Mouse (Mus musculus): Measurements from ENCODE around the gene Gm5431.
"Not testable (repeated sequence)": the region's sequence is repeated elsewhere in the genome, so short reads cannot be mapped to it uniquely, and the experiment has no call there.

Gene Gm5431

GRCm38 (mm10) chr11:48902021-48902420 lies at the start of gene Gm5431:
Gm5431 (minus strand) TSS chr11:48902214.
- in situ Hi-C loops (cut with MboI; ENCODE audit: unreplicated experiment in 2 of 2): no loop called here

GRCm38 (mm10) chr11:48946090-48946489 lies 44.1 kb upstream of the Gm5431 start, which contains the start of gene Psme2b:
Psme2b (minus strand) TSS chr11:48946190.
- in situ Hi-C loops (cut with MboI; ENCODE audit: unreplicated experiment in 2 of 2): not testable (repeated sequence)

- in situ Hi-C loops (cut with MboI; ENCODE audit: unreplicated experiment in 2 of 2): not testable (repeated sequence)
Observed at GRCm38 (mm10) chr11:48939286-48939685, 37.3 kb upstream of the Gm5431 start.

- in situ Hi-C loops (cut with MboI; ENCODE audit: unreplicated experiment in 2 of 2): not testable (repeated sequence)
Observed at GRCm38 (mm10) chr11:48935291-48935690, 33.3 kb upstream of the Gm5431 start.

GRCm38 (mm10) chr11:48933923-48934322 lies 31.9 kb upstream of the Gm5431 start:
- in situ Hi-C loops (cut with MboI; ENCODE audit: unreplicated experiment in 2 of 2): not testable (repeated sequence)

- in situ Hi-C loops (cut with MboI; ENCODE audit: unreplicated experiment in 2 of 2): not testable (repeated sequence)
Observed at GRCm38 (mm10) chr11:48933422-48933821, 31.4 kb upstream of the Gm5431 start.

- in situ Hi-C loops (cut with MboI; ENCODE audit: unreplicated experiment in 2 of 2): not testable (repeated sequence)
Observed at GRCm38 (mm10) chr11:48928068-48928467, 26.1 kb upstream of the Gm5431 start.

- in situ Hi-C loops (cut with MboI; ENCODE audit: unreplicated experiment in 2 of 2): not testable (repeated sequence)
Observed at GRCm38 (mm10) chr11:48926437-48926836, 24.4 kb upstream of the Gm5431 start.

- in situ Hi-C loops (cut with MboI; ENCODE audit: unreplicated experiment in 2 of 2): not testable (repeated sequence)
Observed at GRCm38 (mm10) chr11:48923818-48924217, 21.8 kb upstream of the Gm5431 start.

GRCm38 (mm10) chr11:48918380-48918779 lies 16.4 kb upstream of the Gm5431 start:
- in situ Hi-C loops (cut with MboI; ENCODE audit: unreplicated experiment in 2 of 2): no loop called here

- in situ Hi-C loops (cut with MboI; ENCODE audit: unreplicated experiment in 2 of 2): no loop called here
Observed at GRCm38 (mm10) chr11:48913611-48914010, 11.6 kb upstream of the Gm5431 start.

GRCm38 (mm10) chr11:48908459-48908858 lies 6.4 kb upstream of the Gm5431 start:
- in situ Hi-C loops (cut with MboI; ENCODE audit: unreplicated experiment in 2 of 2): no loop called here

- in situ Hi-C loops (cut with MboI; ENCODE audit: unreplicated experiment in 2 of 2): not testable (repeated sequence)
Observed at GRCm38 (mm10) chr11:48901567-48901930, 465 bp downstream of the Gm5431 start.

GRCm38 (mm10) chr11:48900654-48901566 lies 1.1 kb downstream of the Gm5431 start:
- in situ Hi-C loops (cut with MboI; ENCODE audit: unreplicated experiment in 2 of 2): not testable (repeated sequence)

- in situ Hi-C loops (cut with MboI; ENCODE audit: unreplicated experiment in 2 of 2): no loop called here
Observed at GRCm38 (mm10) chr11:48898812-48899431, 3.1 kb downstream of the Gm5431 start.

- in situ Hi-C loops (cut with MboI; ENCODE audit: unreplicated experiment in 2 of 2): no loop called here
Observed at GRCm38 (mm10) chr11:48876680-48877079, 25.3 kb downstream of the Gm5431 start.

GRCm38 (mm10) chr11:48875343-48875837 lies 26.6 kb downstream of the Gm5431 start:
- in situ Hi-C loops (cut with MboI; ENCODE audit: unreplicated experiment in 2 of 2): not testable (repeated sequence)

- in situ Hi-C loops (cut with MboI; ENCODE audit: unreplicated experiment in 2 of 2): loop anchor here (5.0 to 25.0 kb wide), 3 partner anchors 223 to 538 kb away; partner anchors contain the start of gene Olfr1389 (in 1 of the 2)
Observed at GRCm38 (mm10) chr11:48874465-48874864, 27.5 kb downstream of the Gm5431 start.

GRCm38 (mm10) chr11:48873591-48874290 lies 28.3 kb downstream of the Gm5431 start:
- in situ Hi-C loops (cut with MboI; ENCODE audit: unreplicated experiment in 2 of 2): loop anchor here (5.0 to 25.0 kb wide), 3 partner anchors 224 to 539 kb away; partner anchors contain the start of gene Olfr1389 (in 1 of the 2)

- in situ Hi-C loops (cut with MboI; ENCODE audit: unreplicated experiment in 2 of 2): loop anchor here (5.0 to 25.0 kb wide), 3 partner anchors 225 to 540 kb away; partner anchors contain the start of gene Olfr1389 (in 1 of the 2)
Observed at GRCm38 (mm10) chr11:48872695-48873300, 29.2 kb downstream of the Gm5431 start.

Data from v-Abl transformed pro-B cells (cell line).